Mouse (Mus musculus): ENCODE results near the gene Trmt2b.

DNA sequence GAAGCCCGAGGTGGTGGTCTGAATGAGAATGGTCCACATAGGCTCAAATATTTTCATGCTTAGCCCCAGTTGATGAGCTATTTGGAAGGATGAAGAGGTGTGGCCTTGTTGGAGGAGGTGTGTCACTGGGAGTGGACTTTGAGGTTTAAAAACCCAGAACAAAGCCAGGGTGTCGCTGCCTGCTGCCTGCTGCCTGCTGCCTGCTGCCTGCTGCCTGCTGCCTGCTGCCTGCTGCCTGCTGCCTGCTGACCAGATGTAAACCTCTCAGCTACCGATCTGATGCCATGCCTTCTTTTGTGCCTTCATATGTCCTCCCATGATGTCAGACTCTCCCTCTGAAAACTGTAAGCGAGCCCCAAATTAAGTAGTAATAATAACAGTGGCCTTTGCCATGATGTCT, 54.9 kb downstream of the Trmt2b start, which contains the start of gene Nox1:
- no peak for TF ChIP-seq POLR2A (IDR thresholded peaks at IDR 0.05; ENCODE audit: control insufficient read depth, low read depth, low read length)
- TF ChIP-seq CTCF (IDR thresholded peaks at IDR 0.05; ENCODE audit: control insufficient read depth, insufficient read depth, insufficient replicate concordance, low read depth, low read length): no peak

Data from testis, adult 2 months (tissue).